Mouse (Mus musculus): ENCODE data around the gene Olfm2. TPM values are rescaled to one million over a fixed set of nuclear protein-coding genes. Genes with fewer than 3 reads are reported as not detected.
"Not testable (repeated sequence)": the region's sequence is repeated elsewhere in the genome, so short reads cannot be mapped to it uniquely, and the experiment has no call there.

Gene Olfm2
- polyA plus RNA-seq, 1 experiment from 2014 or later = 202 TPM

- Histone ChIP-seq H3K9me3 (ENCODE audit: control insufficient read depth, low read length) (no peaks in the 10 kb centered on the region), H3K4me1 (ENCODE audit: control insufficient read depth, insufficient read depth, low read length) (peaks cover 21% of the 10 kb centered on the region), H3K9ac (replicated peaks; ENCODE audit: low read depth, low read length) (no peak overlapping the region), H3K27me3 (ENCODE audit: control insufficient read depth, insufficient read depth, low read length) (no peaks in the 10 kb centered on the region), H3K27ac (ENCODE audit: low read depth, low read length) (no peak overlapping the region), H3K36me3 (ENCODE audit: control insufficient read depth, insufficient read depth, low read length) (no peaks in the 10 kb centered on the region), H3K4me2 (ENCODE audit: low read depth, low read length) (no peak overlapping the region), H3K4me3 (ENCODE audit: low read depth, low read length) (no peak overlapping the region)
- no peak for ATAC-seq (ENCODE audit: low read depth)
- WGBS = 94% methylated on average over 3 of the region's 3 CpGs
Observed at GRCm38 (mm10) chr9:20692863-20693262, 53.3 kb downstream of the Olfm2 start.

GRCm38 (mm10) chr9:20690449-20690848 lies 55.7 kb downstream of the Olfm2 start:
- not testable (repeated sequence) for H3K4me2 ChIP-seq (ENCODE audit: low read depth, low read length); ATAC-seq (ENCODE audit: low read depth); H3K4me3 ChIP-seq (ENCODE audit: low read depth, low read length); H3K9me3 ChIP-seq (ENCODE audit: control insufficient read depth, low read length); H3K36me3 ChIP-seq (ENCODE audit: control insufficient read depth, insufficient read depth, low read length); H3K27me3 ChIP-seq (ENCODE audit: control insufficient read depth, insufficient read depth, low read length); H3K9ac ChIP-seq (replicated peaks; ENCODE audit: low read depth, low read length)
- H3K27ac ChIP-seq (ENCODE audit: low read depth, low read length) = peak overlapping the region; percentile 58; the same call in 1 of the 2 replicates
- H3K4me1 ChIP-seq (ENCODE audit: control insufficient read depth, insufficient read depth, low read length) = peaks cover 19% of the 10 kb centered on the region
- 87% methylated on average over 2 of the region's 2 CpGs for WGBS

- H3K4me2 ChIP-seq (ENCODE audit: low read depth, low read length) = no peak overlapping the region
- 0% methylated on average over 4 of the region's 4 CpGs for WGBS
- no peaks in the 10 kb centered on the region for H3K9me3 ChIP-seq (ENCODE audit: control insufficient read depth, low read length)
- no peak overlapping the region for H3K4me3 ChIP-seq (ENCODE audit: low read depth, low read length)
- no peaks in the 10 kb centered on the region for H3K27me3 ChIP-seq (ENCODE audit: control insufficient read depth, insufficient read depth, low read length)
- ATAC-seq (ENCODE audit: low read depth) = peak; percentile 70
- H3K27ac ChIP-seq (ENCODE audit: low read depth, low read length) = peak overlapping the region; percentile 58
- H3K36me3 ChIP-seq (ENCODE audit: control insufficient read depth, insufficient read depth, low read length) = no peaks in the 10 kb centered on the region
- 0 out of 2 replicates have a peak overlapping the region, but pooled peaks have one; percentile 4 for H3K9ac ChIP-seq (replicated peaks; ENCODE audit: low read depth, low read length)
- peaks cover 14% of the 10 kb centered on the region for H3K4me1 ChIP-seq (ENCODE audit: control insufficient read depth, insufficient read depth, low read length)
Observed at GRCm38 (mm10) chr9:20689913-20690312, 56.2 kb downstream of the Olfm2 start.

GRCm38 (mm10) chr9:20689403-20689802 lies 56.7 kb downstream of the Olfm2 start:
- H3K9ac ChIP-seq (replicated peaks; ENCODE audit: low read depth, low read length) = no peak overlapping the region
- H3K9me3 ChIP-seq (ENCODE audit: control insufficient read depth, low read length) = no peaks in the 10 kb centered on the region
- ATAC-seq (ENCODE audit: low read depth) = peak; percentile 25; the same call in 1 of the 2 replicates
- H3K27ac ChIP-seq (ENCODE audit: low read depth, low read length) = peak overlapping the region; percentile 58; the same call in 1 of the 2 replicates
- H3K36me3 ChIP-seq (ENCODE audit: control insufficient read depth, insufficient read depth, low read length) = no peaks in the 10 kb centered on the region
- no peaks in the 10 kb centered on the region for H3K27me3 ChIP-seq (ENCODE audit: control insufficient read depth, insufficient read depth, low read length)
- H3K4me1 ChIP-seq (ENCODE audit: control insufficient read depth, insufficient read depth, low read length) = peaks cover 9% of the 10 kb centered on the region
- H3K4me3 ChIP-seq (ENCODE audit: low read depth, low read length) = no peak overlapping the region
- 89% methylated on average over 1 of the region's 1 CpGs for WGBS
- H3K4me2 ChIP-seq (ENCODE audit: low read depth, low read length) = no peak overlapping the region

- Histone ChIP-seq H3K9me3 (ENCODE audit: control insufficient read depth, low read length) (no peaks in the 10 kb centered on the region), H3K36me3 (ENCODE audit: control insufficient read depth, insufficient read depth, low read length) (no peaks in the 10 kb centered on the region), H3K4me2 (ENCODE audit: low read depth, low read length) (no peak overlapping the region), H3K4me1 (ENCODE audit: control insufficient read depth, insufficient read depth, low read length) (peaks cover 7% of the 10 kb centered on the region), H3K9ac (replicated peaks; ENCODE audit: low read depth, low read length) (no peak overlapping the region), H3K27me3 (ENCODE audit: control insufficient read depth, insufficient read depth, low read length) (no peaks in the 10 kb centered on the region), H3K27ac (ENCODE audit: low read depth, low read length) (no peak overlapping the region), H3K4me3 (ENCODE audit: low read depth, low read length) (no peak overlapping the region)
- WGBS = 63% methylated on average over 17 of the region's 17 CpGs
- ATAC-seq (ENCODE audit: low read depth) = no peak
Observed at GRCm38 (mm10) chr9:20685081-20685861, 60.9 kb downstream of the Olfm2 start.

- ATAC-seq (ENCODE audit: low read depth) = no peak
- Histone ChIP-seq H3K4me3 (ENCODE audit: low read depth, low read length) (no peak overlapping the region), H3K4me2 (ENCODE audit: low read depth, low read length) (no peak overlapping the region), H3K27ac (ENCODE audit: low read depth, low read length) (peak overlapping the region; percentile 44; the same call in 1 of the 2 replicates), H3K4me1 (ENCODE audit: control insufficient read depth, insufficient read depth, low read length) (no peaks in the 10 kb centered on the region; the same call in 1 of the 2 replicates), H3K27me3 (ENCODE audit: control insufficient read depth, insufficient read depth, low read length) (no peaks in the 10 kb centered on the region), H3K9me3 (ENCODE audit: control insufficient read depth, low read length) (no peaks in the 10 kb centered on the region), H3K36me3 (ENCODE audit: control insufficient read depth, insufficient read depth, low read length) (no peaks in the 10 kb centered on the region), H3K9ac (replicated peaks; ENCODE audit: low read depth, low read length) (no peak overlapping the region)
- 55% methylated on average over 2 of the region's 2 CpGs for WGBS
Observed at GRCm38 (mm10) chr9:20682389-20682722, 63.8 kb downstream of the Olfm2 start.

GRCm38 (mm10) chr9:20681546-20682388 lies 64.4 kb downstream of the Olfm2 start:
- Histone ChIP-seq H3K36me3 (ENCODE audit: control insufficient read depth, insufficient read depth, low read length) (no peaks in the 10 kb centered on the region), H3K4me3 (ENCODE audit: low read depth, low read length) (no peak overlapping the region), H3K4me2 (ENCODE audit: low read depth, low read length) (no peak overlapping the region), H3K27me3 (ENCODE audit: control insufficient read depth, insufficient read depth, low read length) (no peaks in the 10 kb centered on the region), H3K9me3 (ENCODE audit: control insufficient read depth, low read length) (no peaks in the 10 kb centered on the region), H3K27ac (ENCODE audit: low read depth, low read length) (peak overlapping the region; percentile 44; the same call in 1 of the 2 replicates), H3K4me1 (ENCODE audit: control insufficient read depth, insufficient read depth, low read length) (no peaks in the 10 kb centered on the region; the same call in 1 of the 2 replicates), H3K9ac (replicated peaks; ENCODE audit: low read depth, low read length) (no peak overlapping the region)
- peak; percentile 52; the same call in 1 of the 2 replicates for ATAC-seq (ENCODE audit: low read depth)
- WGBS = 53% methylated on average over 6 of the region's 7 CpGs

GRCm38 (mm10) chr9:20680378-20680958 lies 65.7 kb downstream of the Olfm2 start:
- 55% methylated on average over 9 of the region's 9 CpGs for WGBS
- Histone ChIP-seq H3K4me1 (ENCODE audit: control insufficient read depth, insufficient read depth, low read length) (no peaks in the 10 kb centered on the region; the same call in 1 of the 2 replicates), H3K9me3 (ENCODE audit: control insufficient read depth, low read length) (no peaks in the 10 kb centered on the region), H3K27me3 (ENCODE audit: control insufficient read depth, insufficient read depth, low read length) (no peaks in the 10 kb centered on the region), H3K4me2 (ENCODE audit: low read depth, low read length) (no peak overlapping the region), H3K9ac (replicated peaks; ENCODE audit: low read depth, low read length) (no peak overlapping the region), H3K36me3 (ENCODE audit: control insufficient read depth, insufficient read depth, low read length) (no peaks in the 10 kb centered on the region), H3K4me3 (ENCODE audit: low read depth, low read length) (no peak overlapping the region), H3K27ac (ENCODE audit: low read depth, low read length) (no peak overlapping the region)
- no peak for ATAC-seq (ENCODE audit: low read depth)
